Mouse (Mus musculus) gastrocnemius, adult 18-20 months (tissue): ENCODE measurements around the gene Serinc2. TPM values are rescaled to one million over a fixed set of nuclear protein-coding genes. Genes with fewer than 3 reads are reported as not detected.
A peak's percentile ranks its signal among the peaks of the same experiment; 100 is the strongest.

Experiments used
- DNase-seq: peaks from one replicate; pipeline ENCODE4 v3.0.0; 2021; ENCODE audit warnings: low spot score
- long read RNA-seq, 2 experiments: library from polyadenylated mRNA; stranded (forward); transcript quantifications; one replicate each; pipeline ENCODE4 v2.0.0; 2021
- total RNA-seq, 2 experiments: library from RNA; stranded (reverse); gene quantifications; 2 replicates each; pipeline ENCODE4 v1.2.3; 2021

The Serinc2 gene
- 10 to 100 TPM; 71.7 to 80.8 TPM for total RNA-seq
- long read RNA-seq, experiment 1, transcript Serinc2-201 (10 exons, 1,878 nt), result major isoform, 96 of 205 reads
- long read RNA-seq, experiment 1, transcript Serinc2-203 (10 exons, 1,881 nt), result minor isoform, 82 of 205 reads
- long read RNA-seq, experiment 1, partial matches to known transcripts, result 5 of 205 reads
- long read RNA-seq, experiment 1, other reads (novel, unspliced or antisense), result 22 of 205 reads
- long read RNA-seq, experiment 2, transcript Serinc2-201 (10 exons, 1,878 nt), result major isoform, 62 of 122 reads
- long read RNA-seq, experiment 2, transcript Serinc2-203 (10 exons, 1,881 nt), result minor isoform, 38 of 122 reads
- long read RNA-seq, experiment 2, partial matches to known transcripts, result 5 of 122 reads
- long read RNA-seq, experiment 2, other reads (novel, unspliced or antisense), result 17 of 122 reads

- no peak for DNase-seq
Observed at GRCm38 (mm10) chr4:130279105-130279504, at the start of gene Serinc2. TSS of gene Serinc2 (minus strand) at chr4:130279205.

GRCm38 (mm10) chr4:130327366-130327765 is 48.4 kb upstream of the Serinc2 start:
- DNase-seq, result no peak

- DNase-seq, result no peak
Observed at GRCm38 (mm10) chr4:130325446-130325845, 46.4 kb upstream of the Serinc2 start.

- DNase-seq, result peak; percentile 71
Observed at GRCm38 (mm10) chr4:130323607-130324006, 44.6 kb upstream of the Serinc2 start.

GRCm38 (mm10) chr4:130323165-130323564 is 44.2 kb upstream of the Serinc2 start:
- DNase-seq, result no peak

GRCm38 (mm10) chr4:130322567-130322966 is 43.6 kb upstream of the Serinc2 start:
- DNase-seq, result no peak

GRCm38 (mm10) chr4:130321640-130322039 is 42.6 kb upstream of the Serinc2 start:
- DNase-seq, result no peak

- no peak for DNase-seq
Observed at GRCm38 (mm10) chr4:130319564-130319963, 40.6 kb upstream of the Serinc2 start.

GRCm38 (mm10) chr4:130318122-130318521 is 39.1 kb upstream of the Serinc2 start:
- no peak for DNase-seq

GRCm38 (mm10) chr4:130316691-130317090 is 37.7 kb upstream of the Serinc2 start:
- no peak for DNase-seq

GRCm38 (mm10) chr4:130315771-130316527 is 36.9 kb upstream of the Serinc2 start:
- no peak for DNase-seq

- DNase-seq, result no peak
Observed at GRCm38 (mm10) chr4:130313552-130313951, 34.5 kb upstream of the Serinc2 start.

GRCm38 (mm10) chr4:130312526-130312925 is 33.5 kb upstream of the Serinc2 start:
- DNase-seq, result peak; percentile 54

GRCm38 (mm10) chr4:130309254-130309653 is 30.2 kb upstream of the Serinc2 start:
- no peak for DNase-seq

GRCm38 (mm10) chr4:130308231-130309081 is 29.5 kb upstream of the Serinc2 start, which contains the start of the genes Fabp3 and Gm10570:
TSS of gene Fabp3 (plus strand) at chr4:130308595.
TSS of gene Gm10570 (minus strand) at chr4:130308674.
- peak; percentile 81 for DNase-seq

GRCm38 (mm10) chr4:130307851-130308230 is 28.8 kb upstream of the Serinc2 start:
- DNase-seq, result peak; percentile 59

GRCm38 (mm10) chr4:130306796-130307630 is 28.0 kb upstream of the Serinc2 start:
- peak; percentile 80 for DNase-seq

- DNase-seq, result no peak
Observed at GRCm38 (mm10) chr4:130304746-130305145, 25.7 kb upstream of the Serinc2 start.

GRCm38 (mm10) chr4:130302285-130302870 is 23.4 kb upstream of the Serinc2 start:
- no peak for DNase-seq

- no peak for DNase-seq
Observed at GRCm38 (mm10) chr4:130299629-130300018, 20.6 kb upstream of the Serinc2 start.
